Comparison of ENCODE assay signal across 13 mouse cellular contexts in genomic region chr8:8826801-8827200, GRCm38 (mm10).
DNase-seq lines count a peak whose midpoint lies in the region; ATAC-seq lines count a peak whose summit lies in the region.
"Had no signal": no experiment of that assay in that cellular context is flagged by ENCODE, and none has a peak within 500 bp of the region (broad histone marks: within the 10 kb centered on the region; RNA-seq: fewer than 3 reads in every experiment).

No protein-coding gene starts in this region.

- H3K4me3 ChIP-seq in forebrain, embryonic 14.5 days (ENCODE audit: low read depth, low read length): no peak overlapping the region
- no peak overlapping the region for H3K4me3 ChIP-seq in forebrain, embryonic 13.5 days
- H3K4me3 ChIP-seq: hindbrain, embryonic 13.5 days; liver, embryonic 12.5 days had no signal

- no peak for ATAC-seq in forebrain, embryonic 14.5 days
- no peak for ATAC-seq in forebrain, embryonic 13.5 days
- ATAC-seq in cerebellum, adult (ENCODE audit: insufficient number of reproducible peaks, low FRiP score, low TSS enrichment): no peak
- ATAC-seq: liver, embryonic 12.5 days had no signal

- no peaks in the 10 kb centered on the region for H3K27me3 ChIP-seq in forebrain, embryonic 14.5 days (replicated peaks; ENCODE audit: control insufficient read depth, insufficient read depth, low read length)
- no peaks in the 10 kb centered on the region for H3K27me3 ChIP-seq in forebrain, embryonic 13.5 days
- H3K27me3 ChIP-seq: hindbrain, embryonic 13.5 days; liver, embryonic 12.5 days had no signal

- DNase-seq in forebrain, embryonic 14.5 days (ENCODE audit: low spot score): peak; percentile 32
- peak; percentile 10 for DNase-seq in testis, postnatal 14 days (ENCODE audit: low spot score)
- no peak for DNase-seq in testis, postnatal 10 days (ENCODE audit: low spot score)
- peak; percentile 36 for DNase-seq in heart, postnatal 4 days
- peak; percentile 62 for DNase-seq in skeletal muscle tissue, adult 2 months (ENCODE audit: low read depth, low spot score)
- DNase-seq in embryo, embryonic 10 days (ENCODE audit: low spot score): no peak
- DNase-seq: B cell, adult 2 months; cerebellum, adult 18-20 months; kidney, postnatal 14 days had no signal

- no peak overlapping the region for H3K4me2 ChIP-seq in forebrain, embryonic 14.5 days (ENCODE audit: low read length)
- no peak overlapping the region for H3K4me2 ChIP-seq in forebrain, embryonic 13.5 days
- H3K4me2 ChIP-seq: hindbrain, embryonic 13.5 days; liver, embryonic 12.5 days had no signal

- H3K9ac ChIP-seq in forebrain, embryonic 14.5 days (ENCODE audit: low read length): no peak overlapping the region
- H3K9ac ChIP-seq in forebrain, embryonic 13.5 days: no peak overlapping the region
- H3K9ac ChIP-seq: hindbrain, embryonic 13.5 days; liver, embryonic 12.5 days had no signal

- H3K9me3 ChIP-seq in forebrain, embryonic 14.5 days (replicated peaks; ENCODE audit: control insufficient read depth, low read length): no peaks in the 10 kb centered on the region
- H3K9me3 ChIP-seq in forebrain, embryonic 13.5 days (replicated peaks): no peaks in the 10 kb centered on the region
- H3K9me3 ChIP-seq: hindbrain, embryonic 13.5 days; liver, embryonic 12.5 days had no signal

- no peaks in the 10 kb centered on the region for H3K4me1 ChIP-seq in forebrain, embryonic 14.5 days (ENCODE audit: control insufficient read depth, insufficient read depth, low read length)
- peaks cover 6% of the 10 kb centered on the region; the same call in 1 of the 2 replicates for H3K4me1 ChIP-seq in forebrain, embryonic 13.5 days
- H3K4me1 ChIP-seq: liver, embryonic 12.5 days had no signal

- WGBS in forebrain, embryonic 14.5 days: 48% methylated on average over 9 of the region's 9 CpGs
- 57% methylated on average over 9 of the region's 9 CpGs for WGBS in forebrain, embryonic 13.5 days

- H3K36me3 ChIP-seq in forebrain, embryonic 14.5 days (ENCODE audit: control insufficient read depth, insufficient read depth, low read length): no peaks in the 10 kb centered on the region
- no peaks in the 10 kb centered on the region for H3K36me3 ChIP-seq in forebrain, embryonic 13.5 days (ENCODE audit: poor library complexity, severe bottlenecking)
- H3K36me3 ChIP-seq: hindbrain, embryonic 13.5 days; liver, embryonic 12.5 days had no signal

- no peak overlapping the region for H3K27ac ChIP-seq in forebrain, embryonic 14.5 days (ENCODE audit: low read depth, low read length)
- no peak overlapping the region for H3K27ac ChIP-seq in forebrain, embryonic 13.5 days
- H3K27ac ChIP-seq: hindbrain, embryonic 13.5 days; liver, embryonic 12.5 days had no signal

Comparison
In these comparisons a context has a peak if more than half of its experiments do, and no peak if none do; other contexts are left out.
1. DNase-seq: peak in forebrain, embryonic 14.5 days (single experiment), testis, postnatal 14 days (single experiment), heart, postnatal 4 days (single experiment) and skeletal muscle tissue, adult 2 months (single experiment); none in testis, postnatal 10 days (single experiment) and embryo, embryonic 10 days (single experiment).